Mouse (Mus musculus): ENCODE data around the gene Card6.
A peak's percentile ranks its signal among the peaks of the same experiment; 100 is the strongest.

The Card6 gene

GRCm38 (mm10) chr15:5144021-5144778, 35.9 kb upstream of the Card6 start:
- Histone ChIP-seq H3K9me3 (ENCODE audit: low read length) (no peaks in the 10 kb centered on the region), H3K4me3 (replicated peaks; ENCODE audit: low read length) (peak overlapping the region; percentile 94), H3K27me3 (ENCODE audit: insufficient read depth, low read length) (no peaks in the 10 kb centered on the region), H3K4me1 (replicated peaks; ENCODE audit: low read depth, low read length) (peaks cover 50% of the 10 kb centered on the region), H3K36me3 (ENCODE audit: insufficient read depth, low read length) (peaks cover 14% of the 10 kb centered on the region)
- TF ChIP-seq POU5F1 (IDR thresholded peaks at IDR 0.05; ENCODE audit: borderline replicate concordance, low read length) (no peak), NANOG (IDR thresholded peaks at IDR 0.05; ENCODE audit: borderline replicate concordance, low read length) (no peak), CTCF (conservative IDR thresholded peaks at IDR 0.05; ENCODE audit: low read length) (no peak)

- Histone ChIP-seq H3K9me3 (ENCODE audit: low read length) (no peaks in the 10 kb centered on the region), H3K36me3 (ENCODE audit: insufficient read depth, low read length) (peaks cover 14% of the 10 kb centered on the region), H3K27me3 (ENCODE audit: insufficient read depth, low read length) (no peaks in the 10 kb centered on the region), H3K4me1 (replicated peaks; ENCODE audit: low read depth, low read length) (peaks cover 43% of the 10 kb centered on the region), H3K4me3 (replicated peaks; ENCODE audit: low read length) (peak within 1 kb of the TSS; percentile 94)
- TF ChIP-seq CTCF (conservative IDR thresholded peaks at IDR 0.05; ENCODE audit: low read length) (no peak), NANOG (IDR thresholded peaks at IDR 0.05; ENCODE audit: borderline replicate concordance, low read length) (no peak), POU5F1 (IDR thresholded peaks at IDR 0.05; ENCODE audit: borderline replicate concordance, low read length) (no peak)
Measured at GRCm38 (mm10) chr15:5143361-5144020, 35.2 kb upstream of the Card6 start, which contains the start of gene Prkaa1. TSS of gene Prkaa1 (plus strand) at chr15:5143861.

GRCm38 (mm10) chr15:5142714-5143113, 34.4 kb upstream of the Card6 start:
- peak overlapping the region; percentile 94 for H3K4me3 ChIP-seq (replicated peaks; ENCODE audit: low read length)
- H3K27me3 ChIP-seq (ENCODE audit: insufficient read depth, low read length) = no peaks in the 10 kb centered on the region
- peaks cover 44% of the 10 kb centered on the region for H3K4me1 ChIP-seq (replicated peaks; ENCODE audit: low read depth, low read length)
- H3K9me3 ChIP-seq (ENCODE audit: low read length) = no peaks in the 10 kb centered on the region
- peaks cover 8% of the 10 kb centered on the region for H3K36me3 ChIP-seq (ENCODE audit: insufficient read depth, low read length)
- no peak for TF ChIP-seq POU5F1 (IDR thresholded peaks at IDR 0.05; ENCODE audit: borderline replicate concordance, low read length)
- TF ChIP-seq NANOG (IDR thresholded peaks at IDR 0.05; ENCODE audit: borderline replicate concordance, low read length) = no peak
- TF ChIP-seq CTCF (conservative IDR thresholded peaks at IDR 0.05; ENCODE audit: low read length) = no peak

GRCm38 (mm10) chr15:5142047-5142446, 33.7 kb upstream of the Card6 start:
- Histone ChIP-seq H3K4me3 (replicated peaks; ENCODE audit: low read length) (no peak overlapping the region), H3K4me1 (replicated peaks; ENCODE audit: low read depth, low read length) (peaks cover 44% of the 10 kb centered on the region), H3K27me3 (ENCODE audit: insufficient read depth, low read length) (no peaks in the 10 kb centered on the region), H3K9me3 (ENCODE audit: low read length) (no peaks in the 10 kb centered on the region), H3K36me3 (ENCODE audit: insufficient read depth, low read length) (peaks cover 7% of the 10 kb centered on the region)
- no peak for TF ChIP-seq NANOG (IDR thresholded peaks at IDR 0.05; ENCODE audit: borderline replicate concordance, low read length)
- no peak for TF ChIP-seq POU5F1 (IDR thresholded peaks at IDR 0.05; ENCODE audit: borderline replicate concordance, low read length)
- TF ChIP-seq CTCF (conservative IDR thresholded peaks at IDR 0.05; ENCODE audit: low read length) = no peak

GRCm38 (mm10) chr15:5140357-5140756, 32.0 kb upstream of the Card6 start:
- no peak for TF ChIP-seq NANOG (IDR thresholded peaks at IDR 0.05; ENCODE audit: borderline replicate concordance, low read length)
- no peak for TF ChIP-seq POU5F1 (IDR thresholded peaks at IDR 0.05; ENCODE audit: borderline replicate concordance, low read length)
- no peak for TF ChIP-seq CTCF (conservative IDR thresholded peaks at IDR 0.05; ENCODE audit: low read length)

GRCm38 (mm10) chr15:5139863-5140262, 31.5 kb upstream of the Card6 start:
- no peaks in the 10 kb centered on the region for H3K9me3 ChIP-seq (ENCODE audit: low read length)
- peaks cover 34% of the 10 kb centered on the region for H3K4me1 ChIP-seq (replicated peaks; ENCODE audit: low read depth, low read length)
- H3K4me3 ChIP-seq (replicated peaks; ENCODE audit: low read length) = no peak overlapping the region
- TF ChIP-seq CTCF (conservative IDR thresholded peaks at IDR 0.05; ENCODE audit: low read length) = no peak
- no peak for TF ChIP-seq NANOG (IDR thresholded peaks at IDR 0.05; ENCODE audit: borderline replicate concordance, low read length)
- TF ChIP-seq POU5F1 (IDR thresholded peaks at IDR 0.05; ENCODE audit: borderline replicate concordance, low read length) = no peak
- H3K27me3 ChIP-seq (ENCODE audit: insufficient read depth, low read length) = no peaks in the 10 kb centered on the region
- H3K36me3 ChIP-seq (ENCODE audit: insufficient read depth, low read length) = no peaks in the 10 kb centered on the region

More at GRCm38 (mm10) chr15:5140357-5140756, 32.0 kb upstream of the Card6 start:
- H3K9me3 ChIP-seq (ENCODE audit: low read length) = no peaks in the 10 kb centered on the region
- no peaks in the 10 kb centered on the region for H3K27me3 ChIP-seq (ENCODE audit: insufficient read depth, low read length)
- no peak overlapping the region for H3K4me3 ChIP-seq (replicated peaks; ENCODE audit: low read length)
- no peaks in the 10 kb centered on the region for H3K36me3 ChIP-seq (ENCODE audit: insufficient read depth, low read length)
- H3K4me1 ChIP-seq (replicated peaks; ENCODE audit: low read depth, low read length) = peaks cover 37% of the 10 kb centered on the region

GRCm38 (mm10) chr15:5139366-5139765, 31.0 kb upstream of the Card6 start:
- H3K4me1 ChIP-seq (replicated peaks; ENCODE audit: low read depth, low read length) = peaks cover 33% of the 10 kb centered on the region
- H3K9me3 ChIP-seq (ENCODE audit: low read length) = no peaks in the 10 kb centered on the region
- TF ChIP-seq CTCF (conservative IDR thresholded peaks at IDR 0.05; ENCODE audit: low read length) (no peak), POU5F1 (IDR thresholded peaks at IDR 0.05; ENCODE audit: borderline replicate concordance, low read length) (no peak), NANOG (IDR thresholded peaks at IDR 0.05; ENCODE audit: borderline replicate concordance, low read length) (no peak)
- H3K36me3 ChIP-seq (ENCODE audit: insufficient read depth, low read length) = no peaks in the 10 kb centered on the region
- H3K27me3 ChIP-seq (ENCODE audit: insufficient read depth, low read length) = no peaks in the 10 kb centered on the region
- no peak overlapping the region for H3K4me3 ChIP-seq (replicated peaks; ENCODE audit: low read length)

GRCm38 (mm10) chr15:5138021-5138856, 29.9 kb upstream of the Card6 start:
- TF ChIP-seq POU5F1 (IDR thresholded peaks at IDR 0.05; ENCODE audit: borderline replicate concordance, low read length) (no peak), NANOG (IDR thresholded peaks at IDR 0.05; ENCODE audit: borderline replicate concordance, low read length) (no peak), CTCF (conservative IDR thresholded peaks at IDR 0.05; ENCODE audit: low read length) (no peak)
- Histone ChIP-seq H3K27me3 (ENCODE audit: insufficient read depth, low read length) (no peaks in the 10 kb centered on the region), H3K4me3 (replicated peaks; ENCODE audit: low read length) (no peak overlapping the region), H3K9me3 (ENCODE audit: low read length) (no peaks in the 10 kb centered on the region), H3K4me1 (replicated peaks; ENCODE audit: low read depth, low read length) (peaks cover 43% of the 10 kb centered on the region), H3K36me3 (ENCODE audit: insufficient read depth, low read length) (peaks cover under 1% of the 10 kb centered on the region; the same call in 1 of the 2 replicates)
